Mouse (Mus musculus) neural tube, embryonic 14.5 days (tissue): ENCODE data around the gene Tnfrsf13b. TPM values are rescaled to one million over a fixed set of nuclear protein-coding genes. Genes with fewer than 3 reads are reported as not detected.
"Not testable (repeated sequence)": the region's sequence is repeated elsewhere in the genome, so short reads cannot be mapped to it uniquely, and the experiment has no call there.

ENCODE experiments used
- ATAC-seq: fragments of 200-750 bp; cut with Nextera tagmentation; 2 replicates; pipeline ENCODE4 v1.8.0; 2017; ENCODE audit warnings: low read depth, mild to moderate bottlenecking, moderate TSS enrichment, moderate library complexity
- H3K27ac ChIP-seq: fragments of 300-500 bp; sonication (generic); 2 replicates; pipeline ENCODE4 v1.5.1; 2014; ENCODE audit warnings: low read depth, mild to moderate bottlenecking, control low read depth, low read length, moderate library complexity, mixed read lengths
- H3K27me3 ChIP-seq: fragments of 300-500 bp; sonication (generic); 2 replicates; pipeline ENCODE4 v1.6.1; 2014; ENCODE audit warnings: low read length; ENCODE audit not compliant: control insufficient read depth, insufficient read depth
- H3K36me3 ChIP-seq: fragments of 300-500 bp; sonication (generic); 2 replicates; pipeline ENCODE4 v1.6.1; 2014; ENCODE audit warnings: low read length, mixed read lengths; ENCODE audit not compliant: control insufficient read depth, insufficient read depth
- H3K4me1 ChIP-seq: fragments of 300-500 bp; sonication (generic); 2 replicates; pipeline ENCODE4 v1.6.1; 2014; ENCODE audit warnings: low read length; ENCODE audit not compliant: control insufficient read depth, insufficient read depth
- H3K4me2 ChIP-seq: fragments of 300-500 bp; sonication (generic); 2 replicates; pipeline ENCODE4 v1.6.1; 2014; ENCODE audit warnings: mild to moderate bottlenecking, low read depth, low read length, control low read depth
- H3K4me3 ChIP-seq: fragments of 300-500 bp; sonication (generic); 2 replicates; pipeline ENCODE4 v1.5.1; 2014; ENCODE audit warnings: low read depth, low read length, control low read depth, mixed read lengths
- H3K9ac ChIP-seq: fragments of 300-500 bp; sonication (generic); replicated peaks from 2 replicates; pipeline ENCODE4 v1.6.1; 2014; ENCODE audit warnings: low read depth, mild to moderate bottlenecking, control low read depth, low read length, mixed read lengths
- H3K9me3 ChIP-seq: fragments of 300-500 bp; sonication (generic); 2 replicates; pipeline ENCODE4 v1.6.1; 2016; ENCODE audit warnings: low read length; ENCODE audit not compliant: control insufficient read depth
- WGBS: fragments of 180-500 bp; shearing (Covaris S2); extraction: QIAGEN DNeasy Blood & Tissue Kit; methylation state at CpG from one replicate; pipeline ENCODE4 v1.1.7; 2014; 5-methylcytosine and 5-hydroxymethylcytosine counted together
- polyA plus RNA-seq: library from polyadenylated mRNA; unstranded; fragments of >200 nt; fragmentation: Nextera tagmentation; extraction: Ambion mirVana; gene quantifications from 2 replicates; pipeline ENCODE4 v1.2.1, GENCODE M21; 2014

The Tnfrsf13b gene
- polyA plus RNA-seq, 1 experiment from 2014 or later = 0.67 TPM

- Histone ChIP-seq H3K27ac (peak within 1 kb of the TSS; percentile 99), H3K4me2 (peak within 1 kb of the TSS; percentile 64), H3K9me3 (no peaks in the 10 kb centered on the region), H3K27me3 (no peaks in the 10 kb centered on the region), H3K4me3 (peak within 1 kb of the TSS; percentile 100), H3K36me3 (no peaks in the 10 kb centered on the region), H3K9ac (peak within 1 kb of the TSS; percentile 100), H3K4me1 (peaks cover 30% of the 10 kb centered on the region)
- WGBS = under 1% methylated on average over 69 of the region's 69 CpGs
- peak; percentile 97 for ATAC-seq
These were observed 48.5 kb downstream of the Tnfrsf13b start, which contains the start of gene Usp22 for GRCm38 (mm10) chr11:61174821-61175658. Gene Usp22 (minus strand): TSS chr11:61175055.

GRCm38 (mm10) chr11:61175778-61176177 lies 49.2 kb downstream of the Tnfrsf13b start:
- H3K36me3 ChIP-seq = no peaks in the 10 kb centered on the region
- peak overlapping the region; percentile 100; the same call in 1 of the 2 replicates for H3K4me3 ChIP-seq
- no peaks in the 10 kb centered on the region for H3K9me3 ChIP-seq
- 59% methylated on average over 5 of the region's 5 CpGs for WGBS
- H3K27me3 ChIP-seq = no peaks in the 10 kb centered on the region
- 0 out of 2 replicates have a peak overlapping the region, but pooled peaks have one; percentile 16 for H3K9ac ChIP-seq
- peaks cover 30% of the 10 kb centered on the region for H3K4me1 ChIP-seq
- ATAC-seq = no peak
- H3K4me2 ChIP-seq = peak overlapping the region; percentile 45
- H3K27ac ChIP-seq = peak overlapping the region; percentile 88

GRCm38 (mm10) chr11:61176321-61176720 lies 49.8 kb downstream of the Tnfrsf13b start:
- no peaks in the 10 kb centered on the region for H3K36me3 ChIP-seq
- no peak overlapping the region for H3K4me2 ChIP-seq

GRCm38 (mm10) chr11:61180361-61180760 lies 53.8 kb downstream of the Tnfrsf13b start:
- H3K4me3 ChIP-seq = no peak overlapping the region

More at GRCm38 (mm10) chr11:61176321-61176720, 49.8 kb downstream of the Tnfrsf13b start:
- peaks cover 26% of the 10 kb centered on the region for H3K4me1 ChIP-seq
- H3K27me3 ChIP-seq = no peaks in the 10 kb centered on the region
- ATAC-seq = no peak
- 93% methylated on average over 1 of the region's 1 CpGs for WGBS
- peak overlapping the region; percentile 88 for H3K27ac ChIP-seq
- no peak overlapping the region for H3K4me3 ChIP-seq
- no peak overlapping the region for H3K9ac ChIP-seq
- H3K9me3 ChIP-seq = no peaks in the 10 kb centered on the region

GRCm38 (mm10) chr11:61181624-61182023 lies 55.1 kb downstream of the Tnfrsf13b start:
- no peaks in the 10 kb centered on the region for H3K4me1 ChIP-seq
- no peak overlapping the region for H3K9ac ChIP-seq
- H3K27ac ChIP-seq = no peak overlapping the region
- no peaks in the 10 kb centered on the region for H3K27me3 ChIP-seq
- no peak for ATAC-seq
- no peaks in the 10 kb centered on the region for H3K36me3 ChIP-seq
- no peaks in the 10 kb centered on the region for H3K9me3 ChIP-seq
- no peak overlapping the region for H3K4me2 ChIP-seq
- no peak overlapping the region for H3K4me3 ChIP-seq

More at GRCm38 (mm10) chr11:61180361-61180760, 53.8 kb downstream of the Tnfrsf13b start:
- Histone ChIP-seq H3K4me1 (peaks cover 7% of the 10 kb centered on the region; the same call in 1 of the 2 replicates), H3K36me3 (no peaks in the 10 kb centered on the region), H3K27ac (peak overlapping the region; percentile 46; the same call in 1 of the 2 replicates), H3K9ac (no peak overlapping the region), H3K4me2 (no peak overlapping the region), H3K27me3 (no peaks in the 10 kb centered on the region), H3K9me3 (no peaks in the 10 kb centered on the region)
- ATAC-seq = no peak
- WGBS = 60% methylated on average over 3 of the region's 3 CpGs

- no peak for ATAC-seq
- H3K36me3 ChIP-seq = no peaks in the 10 kb centered on the region
- no peak overlapping the region for H3K9ac ChIP-seq
- H3K27ac ChIP-seq = no peak overlapping the region
- no peak overlapping the region for H3K4me3 ChIP-seq
- H3K4me2 ChIP-seq = no peak overlapping the region
- no peaks in the 10 kb centered on the region for H3K4me1 ChIP-seq
- H3K27me3 ChIP-seq = no peaks in the 10 kb centered on the region
- 81% methylated on average over 1 of the region's 1 CpGs for WGBS
- no peaks in the 10 kb centered on the region for H3K9me3 ChIP-seq
These were observed 57.3 kb downstream of the Tnfrsf13b start for GRCm38 (mm10) chr11:61183820-61184219.

- Histone ChIP-seq H3K9me3 (no peaks in the 10 kb centered on the region), H3K9ac (no peak overlapping the region), H3K4me1 (no peaks in the 10 kb centered on the region), H3K4me2 (no peak overlapping the region), H3K27ac (no peak overlapping the region), H3K4me3 (no peak overlapping the region), H3K36me3 (no peaks in the 10 kb centered on the region), H3K27me3 (no peaks in the 10 kb centered on the region)
- WGBS = 47% methylated on average over 2 of the region's 2 CpGs
- ATAC-seq = no peak
These were observed 64.2 kb downstream of the Tnfrsf13b start for GRCm38 (mm10) chr11:61190776-61191175.

- not testable (repeated sequence) for ATAC-seq
- 100% methylated on average over 6 of the region's 10 CpGs for WGBS
These were observed 65.6 kb downstream of the Tnfrsf13b start for GRCm38 (mm10) chr11:61192123-61192522.

GRCm38 (mm10) chr11:61192779-61193178 lies 66.2 kb downstream of the Tnfrsf13b start:
- no peaks in the 10 kb centered on the region for H3K36me3 ChIP-seq
- no peak overlapping the region for H3K4me3 ChIP-seq
- 96% methylated on average over 2 of the region's 2 CpGs for WGBS
- H3K27ac ChIP-seq = no peak overlapping the region
- no peak overlapping the region for H3K4me2 ChIP-seq
- no peaks in the 10 kb centered on the region for H3K4me1 ChIP-seq
- H3K9ac ChIP-seq = no peak overlapping the region
- no peak for ATAC-seq
- H3K9me3 ChIP-seq = no peaks in the 10 kb centered on the region
- H3K27me3 ChIP-seq = no peaks in the 10 kb centered on the region

More at GRCm38 (mm10) chr11:61192123-61192522, 65.6 kb downstream of the Tnfrsf13b start:
- not testable (repeated sequence) for H3K4me1 ChIP-seq, H3K36me3 ChIP-seq, H3K4me3 ChIP-seq, H3K27me3 ChIP-seq, H3K27ac ChIP-seq, H3K9me3 ChIP-seq, H3K9ac ChIP-seq, H3K4me2 ChIP-seq
